Mouse (Mus musculus): ENCODE results near the gene Cox7a2. TPM values are rescaled to one million over a fixed set of nuclear protein-coding genes. Genes with fewer than 3 reads are reported as not detected.

Gene Cox7a2
- polyA plus RNA-seq (2015; fragmentation: Nextera tagmentation; extraction: Ambion mirVana), result 849 and 1,018 TPM in 2 replicates

DNA sequence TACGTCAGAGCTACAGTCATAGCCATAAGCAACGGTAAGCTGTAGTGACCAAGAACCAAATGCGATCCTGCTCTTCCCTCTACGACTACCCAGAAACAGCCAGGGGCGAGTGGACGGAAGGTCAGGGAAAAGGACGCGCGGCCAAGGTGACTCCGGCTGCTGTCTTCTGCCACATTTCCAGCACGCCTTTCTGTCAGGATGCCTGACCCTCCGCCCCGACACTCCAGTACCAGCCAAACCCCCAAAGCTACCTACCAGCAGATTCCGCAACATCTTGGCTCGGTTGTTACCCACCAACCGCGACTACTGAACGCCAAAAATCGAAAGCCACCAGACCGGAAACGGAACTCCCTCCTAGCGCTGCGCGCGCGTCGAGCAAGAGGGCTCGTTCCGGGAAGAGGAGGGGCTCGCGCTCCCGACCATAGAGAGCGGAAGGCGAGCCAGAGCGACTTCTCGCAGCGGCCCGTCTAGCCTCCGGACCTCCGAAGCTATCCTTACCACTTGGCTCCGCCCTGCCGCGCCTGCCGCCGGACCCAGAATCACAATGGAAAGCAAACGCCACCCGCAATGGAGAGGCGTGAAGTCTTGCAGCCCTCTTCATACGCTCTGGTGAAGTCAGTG lies at the start of gene Cox7a2:
Gene Cox7a2, minus strand, starts transcription at position 494 of the 621 bp plus-strand sequence.
- Histone ChIP-seq H3K4me3 (replicated peaks) (peak within 1 kb of the TSS; percentile 78), H3K9ac (replicated peaks) (peak within 1 kb of the TSS; percentile 81), H3K27me3 (replicated peaks) (no peaks in the 10 kb centered on the region), H3K36me3 (peaks cover 18% of the 10 kb centered on the region), H3K9me3 (replicated peaks) (no peaks in the 10 kb centered on the region), H3K4me1 (peaks cover 21% of the 10 kb centered on the region), H3K27ac (replicated peaks) (peak within 1 kb of the TSS; percentile 85), H3K4me2 (peak within 1 kb of the TSS; percentile 67)
- WGBS, result under 1% methylated on average over 49 of the region's 49 CpGs
- peak; percentile 100 for ATAC-seq (ENCODE audit: low FRiP score)

DNA sequence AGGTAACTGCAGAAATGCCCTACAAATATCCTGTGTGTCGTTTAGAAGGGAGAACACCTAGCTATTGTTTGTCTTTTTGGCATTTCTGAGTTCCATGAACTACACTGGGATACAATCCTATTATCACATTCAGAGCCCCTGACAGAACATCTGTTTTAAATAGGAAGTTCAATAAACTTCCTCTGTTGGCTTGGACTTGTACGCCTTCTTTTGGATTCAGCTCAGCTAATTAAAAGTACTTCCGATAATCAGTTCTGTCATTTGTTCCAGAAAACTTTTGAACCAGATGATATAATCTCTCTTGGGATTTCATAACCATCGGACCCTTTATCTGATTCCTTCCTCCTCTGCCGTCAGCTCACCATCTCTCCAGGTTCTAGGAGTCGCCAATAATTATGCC lies 49.7 kb upstream of the Cox7a2 start:
- H3K27ac ChIP-seq (replicated peaks), result no peak overlapping the region
- no peak for ATAC-seq (ENCODE audit: low FRiP score)

DNA sequence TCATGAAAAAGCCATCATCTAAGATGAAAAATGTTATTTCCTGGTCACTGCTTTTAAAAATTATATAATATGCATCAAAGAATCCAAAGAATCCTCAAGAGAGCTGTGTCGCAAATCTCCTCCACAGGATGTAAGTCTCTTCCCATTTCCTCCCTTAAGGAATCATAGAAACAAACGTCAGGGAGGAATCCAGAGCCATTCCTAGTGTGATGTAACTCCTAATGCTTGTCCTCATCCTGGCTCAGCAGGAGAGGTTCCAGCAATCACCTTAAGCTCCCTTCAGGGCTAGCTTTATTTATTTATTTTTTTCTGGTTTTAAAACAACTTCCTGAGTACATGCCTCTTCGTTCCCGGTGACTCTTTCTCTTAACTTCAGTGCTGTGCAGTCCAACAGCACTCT lies 47.5 kb upstream of the Cox7a2 start:
- H3K4me3 ChIP-seq (replicated peaks), result no peak overlapping the region
- no peaks in the 10 kb centered on the region for H3K36me3 ChIP-seq
- no peak overlapping the region for H3K4me2 ChIP-seq
- H3K27me3 ChIP-seq (replicated peaks), result no peaks in the 10 kb centered on the region
- H3K4me1 ChIP-seq, result no peaks in the 10 kb centered on the region
- no peak overlapping the region for H3K9ac ChIP-seq (replicated peaks)
- no peak overlapping the region for H3K27ac ChIP-seq (replicated peaks)
- WGBS, result 59% methylated on average over 4 of the region's 4 CpGs
- H3K9me3 ChIP-seq (replicated peaks), result no peaks in the 10 kb centered on the region
- ATAC-seq (ENCODE audit: low FRiP score), result no peak

More for the DNA sequence above, 49.7 kb upstream of the Cox7a2 start:
- Histone ChIP-seq H3K4me1 (no peaks in the 10 kb centered on the region), H3K36me3 (no peaks in the 10 kb centered on the region), H3K4me3 (replicated peaks) (no peak overlapping the region), H3K4me2 (no peak overlapping the region), H3K9ac (replicated peaks) (no peak overlapping the region), H3K9me3 (replicated peaks) (no peaks in the 10 kb centered on the region), H3K27me3 (replicated peaks) (no peaks in the 10 kb centered on the region)
- 85% methylated on average over 6 of the region's 6 CpGs for WGBS

DNA sequence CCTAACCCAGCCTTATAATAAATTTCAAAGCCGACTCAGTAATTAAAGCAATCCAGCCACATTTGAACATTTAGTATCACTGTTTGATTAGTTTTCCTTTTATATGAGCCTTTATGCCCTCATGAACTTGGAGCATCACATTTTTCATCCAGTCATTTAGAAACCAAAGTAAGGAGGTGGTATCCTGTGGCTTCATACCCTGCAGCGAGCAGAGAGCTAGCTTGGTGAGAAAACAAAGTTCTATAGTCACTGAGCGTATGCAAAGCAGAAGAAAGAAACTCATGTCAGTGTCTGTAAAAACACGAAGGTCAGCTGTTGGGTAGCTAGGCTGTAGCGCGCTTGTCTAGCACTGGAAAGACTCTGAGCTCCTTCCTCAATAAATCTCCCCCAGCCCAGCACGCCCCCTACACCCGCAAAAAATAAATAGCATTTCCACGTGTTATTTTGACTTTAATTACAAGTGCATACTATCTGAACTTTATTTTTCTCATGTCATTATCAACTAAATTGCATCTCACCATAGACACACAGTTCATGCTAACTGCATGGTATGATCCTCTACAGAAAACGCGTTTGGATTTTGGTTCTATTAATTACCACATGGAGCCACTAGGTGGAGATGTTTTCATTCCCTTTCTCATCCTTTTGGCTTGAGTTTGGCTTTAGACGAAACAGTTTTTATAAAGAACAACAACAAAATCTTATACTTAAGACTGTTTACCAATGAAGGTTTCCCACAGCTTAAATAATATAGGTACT lies 46.8 kb upstream of the Cox7a2 start:
- no peak overlapping the region for H3K27ac ChIP-seq (replicated peaks)
- 38% methylated on average over 12 of the region's 12 CpGs for WGBS
- H3K9me3 ChIP-seq (replicated peaks), result no peaks in the 10 kb centered on the region
- no peaks in the 10 kb centered on the region for H3K4me1 ChIP-seq
- no peaks in the 10 kb centered on the region for H3K36me3 ChIP-seq
- H3K27me3 ChIP-seq (replicated peaks), result no peaks in the 10 kb centered on the region
- no peak overlapping the region for H3K4me3 ChIP-seq (replicated peaks)
- H3K9ac ChIP-seq (replicated peaks), result no peak overlapping the region
- 0 out of 2 replicates have a peak overlapping the region, but pooled peaks have one; percentile 9 for H3K4me2 ChIP-seq
- peak; percentile 82; the same call in 1 of the 2 replicates for ATAC-seq (ENCODE audit: low FRiP score)

DNA sequence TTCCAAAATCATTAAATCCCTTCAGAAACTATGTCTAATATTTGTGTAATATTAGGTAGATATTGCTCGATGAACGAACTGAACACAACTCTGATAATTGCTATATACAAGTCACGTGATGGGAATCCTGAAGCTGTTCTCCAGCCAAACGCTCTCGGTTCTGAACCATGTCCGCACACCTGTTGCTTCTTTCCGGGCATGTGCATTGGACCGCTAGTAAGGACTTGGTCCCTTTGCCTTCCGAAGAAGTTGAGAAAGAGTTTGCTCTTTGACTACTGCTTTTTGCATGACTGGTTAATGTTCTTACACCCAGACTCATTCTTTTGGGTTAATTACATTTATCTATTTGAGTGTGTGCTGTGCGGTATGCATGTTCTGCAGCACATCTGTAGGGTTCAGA lies 45.7 kb upstream of the Cox7a2 start:
- no peaks in the 10 kb centered on the region for H3K27me3 ChIP-seq (replicated peaks)
- H3K9me3 ChIP-seq (replicated peaks), result no peaks in the 10 kb centered on the region
- H3K36me3 ChIP-seq, result no peaks in the 10 kb centered on the region
- H3K9ac ChIP-seq (replicated peaks), result no peak overlapping the region
- no peaks in the 10 kb centered on the region for H3K4me1 ChIP-seq
- H3K4me3 ChIP-seq (replicated peaks), result no peak overlapping the region
- 90% methylated on average over 10 of the region's 10 CpGs for WGBS
- no peak overlapping the region for H3K4me2 ChIP-seq
- H3K27ac ChIP-seq (replicated peaks), result no peak overlapping the region
- no peak for ATAC-seq (ENCODE audit: low FRiP score)

DNA sequence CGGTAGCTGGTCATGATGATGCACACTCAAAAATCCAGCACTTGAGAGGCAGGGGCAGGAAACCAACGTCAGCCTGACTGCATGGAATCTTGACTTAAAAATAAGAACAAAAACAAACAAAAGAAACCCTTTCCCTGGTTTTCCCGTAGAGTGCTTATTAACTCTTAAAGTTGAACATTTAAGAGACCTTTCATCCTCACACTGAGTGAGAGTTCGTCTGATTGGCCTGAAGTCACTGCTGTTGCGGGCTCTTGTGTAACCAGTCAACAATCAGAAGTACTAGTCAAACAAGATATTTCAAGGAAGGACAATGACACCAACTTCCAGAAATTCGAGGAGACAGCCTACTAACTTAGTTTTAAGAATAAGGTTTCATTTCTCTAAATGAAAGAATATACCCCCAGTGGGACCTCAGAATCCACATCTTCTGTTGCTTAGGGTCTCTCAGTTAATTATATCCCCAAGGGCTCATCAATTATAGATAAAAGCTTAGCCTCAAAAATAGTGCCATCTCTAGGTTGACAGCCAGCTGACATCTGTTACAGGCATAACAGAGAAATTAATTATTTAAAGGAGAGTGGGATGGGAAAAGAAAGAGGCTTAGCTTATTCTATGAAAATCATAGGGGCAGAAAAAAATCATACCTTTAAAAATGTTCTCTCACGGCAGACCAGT lies 36.9 kb upstream of the Cox7a2 start:
- Histone ChIP-seq H3K9me3 (replicated peaks) (no peaks in the 10 kb centered on the region), H3K4me2 (no peak overlapping the region), H3K36me3 (no peaks in the 10 kb centered on the region), H3K4me3 (replicated peaks) (no peak overlapping the region), H3K27me3 (replicated peaks) (no peaks in the 10 kb centered on the region), H3K9ac (replicated peaks) (no peak overlapping the region), H3K27ac (replicated peaks) (no peak overlapping the region), H3K4me1 (peaks cover 9% of the 10 kb centered on the region)
- WGBS, result 83% methylated on average over 7 of the region's 7 CpGs
- no peak for ATAC-seq (ENCODE audit: low FRiP score)

DNA sequence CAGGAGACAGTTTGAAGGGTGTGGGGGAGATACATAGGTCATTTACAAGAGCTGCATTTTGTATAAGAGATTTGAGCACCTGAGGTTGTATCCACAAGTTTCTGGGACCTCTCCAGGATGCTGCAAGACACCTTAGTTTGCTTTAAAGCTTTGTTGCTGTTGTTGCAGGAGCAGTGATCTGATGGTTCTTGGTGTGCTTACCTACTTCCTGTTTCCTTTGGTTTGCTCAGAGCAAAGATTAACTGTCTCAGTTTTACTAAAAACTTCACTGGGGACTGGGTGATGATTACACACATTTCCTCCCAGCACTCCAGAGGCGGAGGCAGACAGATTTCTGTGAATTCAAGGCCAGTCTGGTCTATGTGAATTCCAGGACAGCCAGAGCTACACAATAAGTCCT lies 35.4 kb upstream of the Cox7a2 start:
- WGBS, result 80% methylated on average over 1 of the region's 1 CpGs
- Histone ChIP-seq H3K4me3 (replicated peaks) (no peak overlapping the region), H3K27me3 (replicated peaks) (no peaks in the 10 kb centered on the region), H3K9me3 (replicated peaks) (no peaks in the 10 kb centered on the region), H3K27ac (replicated peaks) (no peak overlapping the region), H3K4me2 (no peak overlapping the region), H3K9ac (replicated peaks) (no peak overlapping the region), H3K36me3 (no peaks in the 10 kb centered on the region), H3K4me1 (peaks cover 22% of the 10 kb centered on the region)
- no peak for ATAC-seq (ENCODE audit: low FRiP score)

DNA sequence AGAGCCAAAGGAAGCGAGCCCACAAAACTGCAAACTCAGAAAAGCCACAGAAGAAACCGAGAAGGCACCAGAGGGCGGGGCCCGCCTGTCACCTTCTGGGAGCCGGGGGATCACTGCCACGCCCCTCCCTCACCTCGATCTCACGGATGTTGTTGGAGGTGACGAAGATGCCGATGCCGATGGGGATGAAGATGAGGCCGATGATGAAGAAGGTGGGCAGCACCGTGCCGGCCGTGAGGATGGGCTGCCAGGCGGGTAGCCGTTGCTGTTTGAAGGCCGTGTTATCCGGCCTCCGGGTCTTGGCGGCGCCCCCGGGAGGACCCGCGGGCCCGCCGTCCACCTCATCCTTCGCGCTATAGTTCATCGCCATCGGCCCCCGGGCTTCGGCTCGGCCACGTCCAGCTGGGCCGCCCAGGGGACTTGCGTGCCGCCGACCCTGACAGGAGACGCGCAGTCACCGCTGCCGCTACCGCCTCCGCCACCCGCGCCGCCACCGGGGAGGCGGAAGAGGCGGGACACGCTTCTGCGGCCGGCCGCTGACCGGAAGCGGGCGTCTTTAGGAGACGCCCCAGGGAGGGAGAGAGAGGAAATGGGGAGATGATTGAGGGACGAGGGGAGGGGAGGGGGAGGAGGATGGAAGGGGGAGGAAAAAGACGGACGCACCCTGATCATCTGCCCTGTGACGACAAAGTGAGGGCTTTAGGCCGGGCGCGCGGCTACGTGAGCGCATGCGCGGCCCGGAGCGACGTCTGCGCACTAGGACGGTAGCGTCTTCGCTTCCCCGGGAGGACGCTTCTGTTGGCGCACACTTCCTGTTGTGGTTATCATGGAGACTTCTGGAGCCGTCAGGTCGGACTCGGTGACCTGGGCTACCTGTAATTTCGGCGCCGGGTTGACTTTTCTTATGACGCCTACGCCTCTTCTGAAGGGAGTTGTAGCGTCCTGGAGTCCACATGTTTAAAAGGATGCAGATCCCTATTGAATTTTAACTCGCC lies 33.5 kb upstream of the Cox7a2 start, which contains the start of gene Tmem30a:
Gene Tmem30a, minus strand, starts transcription at position 667 of the 995 bp plus-strand sequence.
- H3K27ac ChIP-seq (replicated peaks), result peak within 1 kb of the TSS; percentile 90
- H3K27me3 ChIP-seq (replicated peaks), result no peaks in the 10 kb centered on the region
- peak within 1 kb of the TSS; percentile 83 for H3K4me3 ChIP-seq (replicated peaks)
- no peaks in the 10 kb centered on the region for H3K36me3 ChIP-seq
- no peaks in the 10 kb centered on the region for H3K9me3 ChIP-seq (replicated peaks)
- WGBS, result under 1% methylated on average over 91 of the region's 91 CpGs
- peaks cover 30% of the 10 kb centered on the region for H3K4me1 ChIP-seq
- H3K4me2 ChIP-seq, result peak within 1 kb of the TSS; percentile 72
- peak within 1 kb of the TSS; percentile 86 for H3K9ac ChIP-seq (replicated peaks)
- peak; percentile 98 for ATAC-seq (ENCODE audit: low FRiP score)

DNA sequence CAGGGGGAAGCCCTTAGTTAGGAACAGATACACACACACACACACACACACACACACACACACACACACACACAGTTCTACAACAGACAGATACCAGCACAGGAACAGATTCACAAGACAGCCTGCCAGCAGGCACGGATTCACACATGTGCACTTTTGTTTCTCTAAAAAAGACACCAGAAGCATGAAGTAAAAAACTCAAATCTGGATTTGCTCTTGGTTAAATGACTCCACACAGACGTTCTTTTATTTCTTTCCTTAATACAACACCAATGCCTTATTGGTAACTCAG lies 26.1 kb upstream of the Cox7a2 start:
- no peak for ATAC-seq (ENCODE audit: low FRiP score)
- Histone ChIP-seq H3K27me3 (replicated peaks) (no peaks in the 10 kb centered on the region), H3K4me1 (peaks cover 28% of the 10 kb centered on the region), H3K36me3 (no peaks in the 10 kb centered on the region), H3K9me3 (replicated peaks) (no peaks in the 10 kb centered on the region), H3K4me3 (replicated peaks) (no peak overlapping the region), H3K27ac (replicated peaks) (no peak overlapping the region), H3K4me2 (no peak overlapping the region), H3K9ac (replicated peaks) (no peak overlapping the region)
- WGBS, result 63% methylated on average over 2 of the region's 2 CpGs

DNA sequence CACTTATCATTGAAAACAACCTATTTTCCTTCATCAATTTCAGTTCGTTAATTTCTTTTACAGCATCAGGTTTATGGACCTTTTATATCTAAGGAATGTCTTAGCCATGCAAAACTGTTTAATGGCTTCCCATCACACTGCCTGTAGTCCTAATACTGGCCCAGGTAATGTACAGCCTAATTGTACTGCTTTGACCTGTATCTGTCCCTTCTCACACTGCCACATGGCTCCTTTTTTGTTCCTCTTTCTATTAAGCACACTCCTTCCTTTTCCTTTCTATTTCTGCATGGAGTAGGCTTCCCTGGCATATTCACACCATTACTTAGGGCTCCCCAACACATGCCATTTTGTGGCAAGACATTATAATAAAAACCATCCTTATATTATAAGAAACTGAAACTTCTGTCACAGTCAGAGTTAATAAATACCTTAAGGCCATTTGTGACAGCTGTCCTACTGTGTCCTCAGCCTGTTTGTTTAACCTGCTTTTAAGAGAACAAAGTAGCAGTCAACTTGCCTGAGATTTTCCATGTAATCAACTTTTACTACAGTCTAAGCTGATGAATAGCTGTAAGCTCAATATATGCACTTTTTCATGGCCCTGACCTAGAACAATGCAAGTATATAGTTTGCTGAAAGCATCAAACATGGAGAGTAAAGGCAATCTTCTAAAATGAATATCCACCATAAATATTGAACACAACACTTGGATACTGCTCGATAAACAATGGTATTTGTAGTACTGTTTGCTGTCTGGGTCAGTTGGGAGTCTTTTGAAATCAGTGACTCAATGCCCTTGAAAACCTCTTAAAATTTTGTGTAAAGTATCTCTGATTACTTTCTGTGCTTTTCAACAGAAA lies 25.5 kb upstream of the Cox7a2 start:
- no peak overlapping the region for H3K4me3 ChIP-seq (replicated peaks)
- WGBS, result 62% methylated on average over 2 of the region's 2 CpGs
- no peak for ATAC-seq (ENCODE audit: low FRiP score)
- H3K9me3 ChIP-seq (replicated peaks), result no peaks in the 10 kb centered on the region
- H3K27ac ChIP-seq (replicated peaks), result no peak overlapping the region
- H3K36me3 ChIP-seq, result no peaks in the 10 kb centered on the region
- no peak overlapping the region for H3K9ac ChIP-seq (replicated peaks)
- no peaks in the 10 kb centered on the region for H3K27me3 ChIP-seq (replicated peaks)
- H3K4me2 ChIP-seq, result no peak overlapping the region
- peaks cover 24% of the 10 kb centered on the region for H3K4me1 ChIP-seq
